Mouse (Mus musculus): Measurements from ENCODE around the gene Selenov.
"Not testable (repeated sequence)": the region's sequence is repeated elsewhere in the genome, so short reads cannot be mapped to it uniquely, and the experiment has no call there.

Gene Selenov

GRCm38 (mm10) chr7:28294481-28294880, 3.5 kb upstream of the Selenov start:
- peak; percentile 75 for DNase-seq (ENCODE audit: low spot score)

- no peak for DNase-seq (ENCODE audit: low spot score)
These were observed 821 bp downstream of the Selenov start for GRCm38 (mm10) chr7:28290165-28290564.

GRCm38 (mm10) chr7:28280630-28281029, 10.4 kb downstream of the Selenov start:
- no peak for DNase-seq (ENCODE audit: low spot score)

- DNase-seq (ENCODE audit: low spot score), result no peak
These were observed 12.7 kb downstream of the Selenov start for GRCm38 (mm10) chr7:28278279-28278652.

GRCm38 (mm10) chr7:28277615-28278278, 13.2 kb downstream of the Selenov start, which contains the start of gene Eid2b:
Gene Eid2b, plus strand, starts transcription at chr7:28277739.
- DNase-seq (ENCODE audit: low spot score), result peak; percentile 95

GRCm38 (mm10) chr7:28277237-28277614, 13.8 kb downstream of the Selenov start:
- DNase-seq (ENCODE audit: low spot score), result no peak

GRCm38 (mm10) chr7:28271761-28272160, 19.2 kb downstream of the Selenov start:
- DNase-seq (ENCODE audit: low spot score), result no peak

- no peak for DNase-seq (ENCODE audit: low spot score)
These were observed 21.6 kb downstream of the Selenov start for GRCm38 (mm10) chr7:28269355-28269754.

- DNase-seq (ENCODE audit: low spot score), result no peak
These were observed 22.4 kb downstream of the Selenov start for GRCm38 (mm10) chr7:28268576-28268975.

GRCm38 (mm10) chr7:28268042-28268531, 22.9 kb downstream of the Selenov start:
- DNase-seq (ENCODE audit: low spot score), result peak; percentile 63

- DNase-seq (ENCODE audit: low spot score), result peak; percentile 85
These were observed 23.6 kb downstream of the Selenov start, which contains the start of gene Eid2 for GRCm38 (mm10) chr7:28267129-28268041. Gene Eid2, plus strand, starts transcription at chr7:28267881.

GRCm38 (mm10) chr7:28265391-28265790, 25.6 kb downstream of the Selenov start:
- no peak for DNase-seq (ENCODE audit: low spot score)

- peak; percentile 75 for DNase-seq (ENCODE audit: low spot score)
These were observed 27.2 kb downstream of the Selenov start for GRCm38 (mm10) chr7:28263786-28264185.

GRCm38 (mm10) chr7:28262861-28263260, 28.1 kb downstream of the Selenov start:
- DNase-seq (ENCODE audit: low spot score), result no peak

GRCm38 (mm10) chr7:28255476-28255875, 35.5 kb downstream of the Selenov start:
- no peak for DNase-seq (ENCODE audit: low spot score)

GRCm38 (mm10) chr7:28254591-28254990, 36.4 kb downstream of the Selenov start:
- DNase-seq (ENCODE audit: low spot score), result no peak

GRCm38 (mm10) chr7:28251976-28252375, 39.0 kb downstream of the Selenov start:
- DNase-seq (ENCODE audit: low spot score), result no peak

GRCm38 (mm10) chr7:28248957-28249356, 42.0 kb downstream of the Selenov start:
- no peak for DNase-seq (ENCODE audit: low spot score)

- not testable (repeated sequence) for DNase-seq (ENCODE audit: low spot score)
These were observed 47.0 kb downstream of the Selenov start for GRCm38 (mm10) chr7:28243943-28244342.
